Mouse (Mus musculus) 3134 (cell line): ENCODE data around the gene Eif4e3.
A peak's percentile ranks its signal among the peaks of the same experiment; 100 is the strongest.

Source experiments
- DNase-seq: peaks from one replicate; pipeline ENCODE4 v3.0.0-alpha.2; 2011; ENCODE audit warnings: low spot score; ENCODE audit not compliant: insufficient read length; ENCODE audit errors: extremely low read depth

The Eif4e3 gene

DNA sequence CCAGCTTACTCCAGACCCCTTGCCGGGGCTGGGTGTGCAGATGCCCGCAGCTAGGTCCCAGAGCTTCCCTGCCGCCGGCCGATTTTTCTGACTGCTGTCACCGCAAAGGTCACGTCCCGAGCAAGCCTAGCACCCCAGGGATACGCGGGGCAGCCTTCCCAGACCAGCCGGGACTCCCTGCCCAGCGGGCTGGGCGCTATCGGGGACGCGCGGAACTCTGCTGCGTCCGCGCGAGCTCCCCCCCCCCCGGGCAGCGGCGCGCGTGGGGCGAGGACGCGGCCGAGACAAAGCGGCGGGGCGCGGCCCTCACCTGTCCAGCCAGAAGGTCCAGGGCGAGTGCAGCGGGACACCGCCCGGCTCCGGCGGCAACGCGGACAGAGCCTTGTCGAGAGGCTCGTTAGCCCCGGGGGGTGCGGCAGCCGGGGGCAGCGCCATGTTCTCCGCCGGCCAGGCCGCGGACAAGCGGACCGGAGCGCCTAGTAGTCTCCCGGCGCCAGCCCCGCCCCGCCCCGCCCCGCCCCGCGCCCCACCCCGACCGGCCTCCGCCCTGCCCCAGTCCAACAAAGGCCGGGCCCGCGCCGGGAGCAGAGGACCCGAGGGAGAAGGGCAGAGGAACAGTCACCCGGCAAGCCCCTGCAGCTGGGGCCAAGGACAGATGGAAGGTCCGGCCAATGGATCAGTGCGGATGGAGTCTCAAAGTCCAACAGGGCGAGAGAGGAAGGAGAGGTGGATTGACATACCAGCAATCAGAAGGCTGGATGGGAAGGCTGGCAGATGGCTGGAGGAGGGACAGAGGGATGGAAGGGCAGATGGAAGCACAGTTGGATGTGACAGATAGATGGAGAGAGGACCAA lies at the start of gene Eif4e3, which contains the start of gene Gm20696:
Gene Eif4e3, minus strand, starts transcription at position 454 of the 854 bp plus-strand sequence.
Gene Gm20696, minus strand, starts transcription at position 480 of the 854 bp plus-strand sequence.
- DNase-seq = peak; percentile 76

DNA sequence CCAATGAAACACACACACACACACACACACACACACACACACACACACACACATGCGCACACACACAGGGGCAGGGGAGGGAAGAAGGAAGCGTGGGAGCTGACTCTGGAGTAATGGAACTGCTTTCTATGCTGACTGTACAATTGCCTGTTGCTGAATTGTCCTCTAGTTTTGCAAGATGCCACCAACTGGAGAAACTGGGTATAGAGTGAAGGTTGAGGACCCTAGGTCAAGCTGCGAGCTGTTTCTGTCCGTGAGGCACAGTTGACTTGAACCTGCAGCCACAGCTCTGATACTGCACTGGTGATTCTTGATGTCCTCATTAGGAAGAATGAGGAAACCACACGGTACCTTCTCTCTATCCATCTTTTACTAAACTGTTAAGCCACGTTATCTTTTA lies 49.3 kb upstream of the Eif4e3 start:
- no peak for DNase-seq

- DNase-seq = no peak
These were observed 48.6 kb upstream of the Eif4e3 start for GRCm38 (mm10) chr6:99715191-99715590.

- no peak for DNase-seq
These were observed 46.7 kb upstream of the Eif4e3 start for GRCm38 (mm10) chr6:99713256-99713655.

DNA sequence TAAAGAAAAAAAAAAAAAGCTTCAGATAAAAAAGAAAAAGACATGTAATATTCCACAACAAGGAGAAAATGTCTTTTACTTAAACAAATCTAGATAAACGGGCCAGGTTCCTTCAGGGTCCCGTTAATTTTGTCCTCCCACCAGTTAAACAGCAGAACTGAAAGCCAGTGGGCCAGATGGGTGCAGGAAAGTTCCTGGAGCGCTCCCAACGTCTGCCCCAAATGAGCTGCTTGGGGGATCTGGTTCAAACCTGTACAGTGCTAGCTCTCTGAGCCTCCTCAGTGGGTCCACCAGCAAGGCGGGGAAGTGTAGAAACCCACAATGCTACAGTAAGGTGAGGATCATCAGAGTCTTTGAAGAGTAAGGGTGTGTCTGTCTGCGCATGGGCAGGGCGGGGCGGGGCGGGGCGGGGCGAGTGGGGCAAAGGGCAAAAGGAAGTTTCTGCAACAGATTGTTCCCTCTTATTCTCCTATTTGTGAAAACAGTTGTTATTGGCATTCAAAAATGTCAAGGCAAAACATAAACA lies 45.1 kb upstream of the Eif4e3 start:
- DNase-seq = no peak

DNA sequence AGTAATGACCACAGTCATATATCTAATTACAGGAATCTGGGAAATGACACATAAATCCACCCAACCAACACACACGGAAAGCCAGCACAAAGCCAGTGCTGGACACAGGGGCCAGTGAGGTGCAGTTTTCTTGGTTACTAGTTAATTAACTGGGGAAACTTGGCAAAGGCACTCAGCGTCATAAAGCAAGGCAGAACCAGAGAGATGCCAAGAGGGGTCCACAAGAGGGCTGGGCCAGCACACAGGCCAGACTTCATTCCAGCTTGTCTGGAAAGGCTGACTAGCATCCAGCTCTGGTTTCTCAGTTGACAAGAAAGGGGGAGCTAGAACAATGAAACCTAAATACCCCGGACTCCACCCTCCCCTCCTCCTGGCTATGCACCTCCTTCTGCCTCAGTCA lies 33.9 kb upstream of the Eif4e3 start:
- no peak for DNase-seq

DNA sequence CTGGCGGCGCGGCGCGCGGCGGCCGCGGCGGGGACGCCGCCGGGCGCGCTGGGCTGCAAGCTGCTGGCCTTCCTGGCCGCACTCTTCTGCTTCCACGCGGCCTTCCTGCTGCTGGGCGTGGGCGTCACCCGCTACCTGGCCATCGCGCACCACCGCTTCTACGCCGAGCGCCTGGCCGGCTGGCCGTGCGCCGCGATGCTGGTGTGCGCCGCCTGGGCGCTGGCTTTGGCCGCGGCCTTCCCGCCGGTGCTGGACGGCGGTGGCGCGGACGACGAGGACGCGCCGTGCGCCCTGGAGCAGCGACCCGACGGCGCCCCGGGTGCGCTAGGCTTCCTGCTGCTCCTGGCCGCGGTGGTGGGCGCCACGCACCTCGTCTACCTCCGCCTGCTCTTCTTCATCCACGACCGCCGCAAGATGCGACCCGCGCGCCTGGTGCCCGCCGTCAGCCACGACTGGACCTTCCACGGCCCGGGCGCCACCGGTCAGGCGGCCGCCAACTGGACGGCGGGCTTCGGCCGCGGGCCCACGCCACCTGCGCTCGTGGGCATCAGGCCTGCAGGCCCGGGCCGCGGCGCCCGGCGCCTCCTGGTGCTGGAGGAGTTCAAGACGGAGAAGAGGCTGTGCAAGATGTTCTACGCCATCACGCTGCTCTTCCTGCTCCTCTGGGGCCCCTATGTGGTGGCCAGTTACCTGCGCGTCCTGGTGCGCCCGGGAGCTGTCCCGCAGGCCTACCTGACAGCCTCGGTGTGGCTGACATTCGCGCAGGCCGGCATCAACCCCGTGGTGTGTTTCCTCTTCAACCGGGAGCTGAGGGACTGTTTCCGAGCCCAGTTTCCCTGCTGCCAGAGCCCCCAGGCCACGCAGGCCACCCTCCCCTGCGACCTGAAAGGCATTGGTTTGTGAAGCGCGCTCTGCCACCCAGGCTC lies 26.6 kb upstream of the Eif4e3 start:
- DNase-seq = no peak

DNA sequence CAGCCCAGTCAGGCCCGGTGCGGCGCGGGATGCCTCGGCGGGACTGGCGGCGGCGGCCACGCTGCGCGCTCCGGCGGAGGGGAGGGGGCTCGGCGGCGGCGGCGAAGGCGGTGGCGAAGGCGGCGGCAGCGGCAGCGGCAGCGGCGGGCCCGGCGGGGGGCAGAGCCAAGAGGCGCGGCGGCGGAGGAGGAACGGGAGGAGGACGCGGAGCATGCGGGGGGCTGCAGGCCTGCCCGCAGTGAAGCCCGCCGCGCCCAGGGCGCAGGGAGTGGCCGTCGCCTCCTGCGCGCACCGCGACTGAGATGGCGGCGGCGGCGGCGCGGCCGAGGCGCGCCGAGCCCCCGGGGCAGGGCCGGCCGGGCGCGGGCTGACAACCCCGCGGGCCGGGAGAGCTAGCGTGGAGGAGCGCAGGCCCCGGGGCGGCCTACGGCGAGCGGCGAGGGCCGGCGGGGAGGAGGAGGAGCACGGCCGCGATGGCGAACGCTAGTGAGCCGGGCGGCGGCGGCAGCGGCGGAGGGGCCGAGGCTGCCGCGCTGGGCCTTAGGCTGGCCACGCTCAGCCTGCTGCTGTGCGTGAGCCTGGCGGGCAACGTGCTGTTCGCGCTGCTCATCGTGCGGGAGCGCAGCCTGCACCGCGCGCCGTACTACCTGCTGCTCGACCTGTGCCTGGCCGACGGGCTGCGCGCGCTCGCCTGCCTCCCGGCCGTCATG lies 25.8 kb upstream of the Eif4e3 start, which contains the start of gene Gpr27:
Gene Gpr27, plus strand, starts transcription at position 474 of the 710 bp plus-strand sequence.
- DNase-seq = no peak

DNA sequence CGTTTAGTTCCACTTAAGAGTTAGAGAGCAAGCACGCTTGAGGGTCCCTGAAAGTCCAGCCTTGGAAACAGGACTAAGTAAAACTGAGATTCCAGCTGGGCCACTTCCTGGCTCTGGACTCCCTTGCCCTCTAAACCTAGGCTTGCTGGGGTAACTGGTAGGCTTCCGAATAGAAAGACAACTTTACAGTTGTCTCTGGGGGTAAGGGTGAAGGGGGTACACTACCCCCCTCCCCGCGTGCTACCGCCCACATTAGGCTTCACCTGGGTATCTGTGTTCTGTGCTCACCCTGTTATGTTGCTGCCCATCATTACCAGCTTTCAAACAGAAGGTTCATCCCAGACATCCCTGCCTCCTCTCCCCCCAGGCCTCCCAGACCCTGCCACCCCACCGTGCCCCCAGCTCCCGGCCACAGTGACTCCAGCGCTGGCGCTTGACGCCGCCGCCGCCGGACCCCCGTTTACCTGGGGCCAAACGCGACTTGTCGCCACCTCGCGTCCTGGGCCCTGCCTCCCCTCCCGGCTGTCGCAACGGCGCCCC lies 25.2 kb upstream of the Eif4e3 start:
- DNase-seq = no peak

DNA sequence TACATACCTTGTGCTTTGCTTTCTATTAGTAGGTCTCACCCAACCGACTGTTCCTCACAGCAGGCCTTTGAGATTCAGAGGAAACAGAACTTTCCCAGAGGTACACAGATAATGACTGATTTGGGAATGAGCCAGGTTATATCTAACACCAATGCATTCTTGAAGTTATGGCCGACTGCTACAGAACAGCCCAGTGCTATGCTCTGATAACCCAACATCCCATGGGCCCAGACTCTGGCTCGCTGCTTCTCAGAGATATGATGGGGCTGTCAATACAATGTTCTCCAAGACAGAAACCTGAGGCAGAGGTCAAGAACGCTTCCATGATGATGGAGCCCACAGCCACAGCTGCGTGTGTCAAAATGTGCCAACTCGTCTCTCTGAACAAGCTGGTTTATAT lies 21.9 kb upstream of the Eif4e3 start:
- DNase-seq = no peak

- DNase-seq = no peak
These were observed 18.3 kb upstream of the Eif4e3 start for GRCm38 (mm10) chr6:99684899-99685298.

- DNase-seq = no peak
These were observed 17.4 kb upstream of the Eif4e3 start for GRCm38 (mm10) chr6:99683974-99684373.

- no peak for DNase-seq
These were observed 11.5 kb upstream of the Eif4e3 start for GRCm38 (mm10) chr6:99678108-99678507.

DNA sequence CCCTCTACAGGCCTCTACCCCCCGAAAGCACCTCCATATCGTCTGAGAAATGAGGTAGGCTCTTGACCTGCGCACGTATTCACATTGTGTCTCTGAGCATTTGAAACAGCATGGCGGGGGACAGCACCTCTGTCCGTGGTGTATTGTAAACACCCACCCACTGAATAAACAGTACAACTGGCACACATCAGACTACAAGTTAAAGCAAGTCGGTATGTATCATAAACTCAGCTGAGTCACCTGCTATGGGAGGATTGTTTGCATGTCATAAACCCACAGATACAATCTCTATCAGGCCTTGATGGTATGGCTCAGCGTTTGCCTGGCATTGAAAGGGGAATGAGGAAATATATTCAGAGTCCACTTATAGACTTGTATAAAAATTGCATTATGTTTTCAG lies 10.8 kb upstream of the Eif4e3 start:
- DNase-seq = no peak

- no peak for DNase-seq
These were observed 7.9 kb upstream of the Eif4e3 start for GRCm38 (mm10) chr6:99674482-99674881.

GRCm38 (mm10) chr6:99671768-99672167 lies 5.2 kb upstream of the Eif4e3 start:
- DNase-seq = no peak

- peak; percentile 22 for DNase-seq
These were observed 4.0 kb upstream of the Eif4e3 start for GRCm38 (mm10) chr6:99670481-99671119.

DNA sequence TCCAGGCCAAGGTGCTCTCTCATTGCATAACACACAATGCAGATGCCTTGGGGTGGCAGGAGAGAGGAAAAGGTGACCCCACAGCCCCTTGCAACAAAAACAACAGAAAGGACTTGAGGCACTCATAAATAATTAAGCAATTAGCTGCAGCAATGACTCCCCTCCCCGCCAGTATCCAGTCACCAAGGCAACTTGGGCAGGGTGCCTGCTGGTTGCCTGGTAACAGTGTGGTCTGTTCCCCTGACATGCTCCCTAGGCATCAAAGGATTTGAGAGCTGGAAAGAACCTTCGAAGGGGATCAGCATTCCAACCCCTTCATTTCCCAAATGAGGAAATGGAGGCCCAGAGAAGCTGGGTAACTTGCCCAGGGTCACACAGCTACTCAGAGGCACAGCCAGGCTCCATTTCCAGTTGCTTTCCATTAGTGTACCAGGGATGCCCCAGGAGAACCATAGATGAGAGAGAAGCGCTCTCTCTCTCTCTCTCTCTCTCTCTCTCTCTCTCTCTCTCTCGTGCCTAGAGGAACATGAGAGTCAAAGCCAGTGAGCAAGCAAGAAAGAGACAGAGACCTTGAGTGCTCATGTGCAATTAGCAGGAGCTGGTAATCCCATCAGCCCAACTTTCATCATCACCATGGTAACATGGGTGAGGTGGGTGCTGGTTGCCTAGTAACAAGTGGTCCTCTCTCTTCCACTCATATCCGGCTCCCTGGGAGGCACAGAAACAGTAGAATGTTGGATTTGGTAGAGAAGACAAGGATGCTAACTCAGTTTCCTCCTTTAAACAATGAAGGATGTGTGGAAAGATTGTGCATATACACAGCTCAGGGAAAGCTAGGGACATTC lies 3.1 kb upstream of the Eif4e3 start:
- DNase-seq = no peak

- DNase-seq = no peak
These were observed 719 bp upstream of the Eif4e3 start for GRCm38 (mm10) chr6:99667290-99667689.
